Mouse (Mus musculus): ENCODE measurements around the gene D630039A03Rik.

DNA sequence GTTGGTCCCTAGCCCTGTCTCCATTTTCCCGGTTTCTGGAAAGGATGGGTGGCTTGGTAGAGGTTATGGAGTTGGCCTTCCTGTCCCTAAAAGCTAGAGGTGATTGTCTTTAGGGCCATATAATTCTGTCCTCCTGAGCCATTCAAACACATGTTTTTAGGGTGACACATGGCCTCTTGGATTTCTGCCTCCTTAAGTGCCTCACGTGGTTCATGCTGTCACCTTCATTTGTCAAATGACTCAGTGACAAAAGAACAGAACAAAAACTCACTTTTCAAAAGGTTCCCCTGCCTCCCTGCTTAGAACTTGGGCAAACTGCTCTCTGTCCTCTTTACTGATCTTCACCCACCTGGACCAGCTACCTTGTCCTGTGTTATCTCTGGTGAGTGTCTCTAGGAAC is 30.9 kb downstream of the D630039A03Rik start:
- TF ChIP-seq CTCF (IDR thresholded peaks at IDR 0.05) (no peak), EP300 (IDR thresholded peaks at IDR 0.05) (no peak)

All from lung, postnatal 0 days (tissue).